Mouse (Mus musculus): ENCODE data around the gene Gmppa.

- TF ChIP-seq CTCF (IDR thresholded peaks at IDR 0.05; ENCODE audit: low read depth, low read length) (peak; percentile 71), POLR2A (IDR thresholded peaks at IDR 0.05; ENCODE audit: insufficient read depth, low read length) (no peak)
These were observed 9.8 kb upstream of the Gmppa start for GRCm38 (mm10) chr1:75425796-75426471.
